Mouse (Mus musculus) myocyte (in vitro differentiated cells): ENCODE data around the gene Gorab. TPM values are rescaled to one million over a fixed set of nuclear protein-coding genes. Genes with fewer than 3 reads are reported as not detected.
A peak's percentile ranks its signal among the peaks of the same experiment; 100 is the strongest.

ENCODE experiments used
- H3K27me3 ChIP-seq: one replicate; pipeline ENCODE4 v1.6.1; 2011; ENCODE audit not compliant: control insufficient read depth, insufficient read depth, insufficient read length
- H3K36me3 ChIP-seq: one replicate; pipeline ENCODE4 v1.6.1; 2011; ENCODE audit not compliant: control insufficient read depth, insufficient read depth
- H3K4me2 ChIP-seq: one replicate; pipeline ENCODE4 v1.6.1; 2011; ENCODE audit warnings: low read depth, control low read depth
- H3K4me3 ChIP-seq: one replicate; pipeline ENCODE4 v1.5.1; 2011; ENCODE audit warnings: mild to moderate bottlenecking, control low read depth, moderate library complexity
- H3K79me2 ChIP-seq: one replicate; pipeline ENCODE4 v1.6.1; 2011; ENCODE audit not compliant: control insufficient read depth, insufficient read depth
- H3ac ChIP-seq: one replicate; pipeline ENCODE4 v1.6.1; 2011; ENCODE audit not compliant: control insufficient read depth, insufficient read length
- CEBPB ChIP-seq: IDR thresholded peaks from 2 replicates; pipeline ENCODE4 v1.6.1; 2011; ENCODE audit warnings: mild to moderate bottlenecking, moderate library complexity; ENCODE audit not compliant: poor library complexity, insufficient read depth, severe bottlenecking
- E2F4 ChIP-seq: IDR thresholded peaks from one replicate; pipeline ENCODE4 v1.6.1; 2011; ENCODE audit warnings: mild to moderate bottlenecking, control low read depth, moderate library complexity; ENCODE audit not compliant: insufficient read depth
- MAX ChIP-seq: IDR thresholded peaks from one replicate; pipeline ENCODE4 v1.6.1; 2011; ENCODE audit warnings: low read depth, mild to moderate bottlenecking, control low read depth
- MYOD1 ChIP-seq, 3 experiments: IDR thresholded peaks; one replicate each; pipeline ENCODE4 v1.6.1; 2011; ENCODE audit warnings: control low read depth in 2 of 3, low read depth in 2 of 3, mild to moderate bottlenecking in 2 of 3, moderate library complexity in 1 of 3; ENCODE audit not compliant: insufficient read length in 2 of 3, control insufficient read depth in 1 of 3
- MYOG ChIP-seq, 3 experiments: IDR thresholded peaks; one replicate each; pipeline ENCODE4 v1.6.1; 2011; ENCODE audit warnings: control low read depth in 2 of 3, low read depth in 2 of 3, mild to moderate bottlenecking in 2 of 3; ENCODE audit not compliant: insufficient read length in 2 of 3, control insufficient read depth in 1 of 3, insufficient read depth in 1 of 3
- POLR2A ChIP-seq: IDR thresholded peaks from one replicate; pipeline ENCODE4 v1.6.1; 2011; ENCODE audit warnings: low read depth, mild to moderate bottlenecking, control low read depth, moderate library complexity; ENCODE audit not compliant: insufficient read length
- POLR2AphosphoS2 ChIP-seq: IDR thresholded peaks from one replicate; pipeline ENCODE4 v1.6.1; 2011; ENCODE audit warnings: low read depth, control low read depth; ENCODE audit not compliant: insufficient read length
- REST ChIP-seq: IDR thresholded peaks from one replicate; pipeline ENCODE4 v1.6.1; 2011; ENCODE audit warnings: mild to moderate bottlenecking, control low read depth, moderate library complexity; ENCODE audit not compliant: insufficient read depth, insufficient read length
- SRF ChIP-seq: IDR thresholded peaks from one replicate; pipeline ENCODE4 v1.6.1; 2011; ENCODE audit warnings: low read depth; ENCODE audit not compliant: control insufficient read depth, insufficient read length
- TCF12 ChIP-seq: IDR thresholded peaks from one replicate; pipeline ENCODE4 v1.6.1; 2011; ENCODE audit warnings: mild to moderate bottlenecking, control low read depth; ENCODE audit not compliant: poor library complexity, insufficient read depth, severe bottlenecking
- TCF3 ChIP-seq: IDR thresholded peaks from one replicate; pipeline ENCODE4 v1.6.1; 2011; ENCODE audit warnings: low read depth, control low read depth; ENCODE audit not compliant: insufficient read length
- USF1 ChIP-seq: IDR thresholded peaks from one replicate; pipeline ENCODE4 v1.6.1; 2011; ENCODE audit warnings: low read depth, mild to moderate bottlenecking, control low read depth, moderate library complexity
- polyA plus RNA-seq: library from polyadenylated mRNA; unstranded; fragments of >200 nt; fragmentation: generic; extraction: Trizol; gene quantifications from one replicate; pipeline ENCODE4 v1.2.1, GENCODE M21; 2012; ENCODE audit warnings: missing spikeins

Gorab gene
- polyA plus RNA-seq, 1 experiment: 2.9 TPM

DNA sequence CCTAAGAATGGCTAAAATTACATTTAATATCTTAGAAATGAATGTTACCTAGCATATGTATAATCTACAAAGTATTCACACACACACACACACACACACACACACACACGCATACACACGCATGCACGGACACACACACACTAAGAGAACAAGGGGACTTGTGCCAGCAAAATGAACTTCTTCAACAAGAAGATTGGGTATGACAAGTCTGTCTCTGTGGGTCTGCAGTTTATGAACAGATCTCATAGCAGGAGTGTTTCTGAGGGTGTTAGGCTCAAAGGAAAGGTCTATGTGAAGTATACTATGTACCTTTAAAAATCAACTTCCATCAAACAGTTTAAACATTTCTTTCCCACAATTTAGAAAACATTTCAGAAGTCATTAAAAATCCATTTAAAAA lies 43.9 kb downstream of the Gorab start:
- no peaks in the 10 kb centered on the region for H3K36me3 ChIP-seq
- H3K4me2 ChIP-seq: no peak overlapping the region
- H3K27me3 ChIP-seq: no peaks in the 10 kb centered on the region
- TF ChIP-seq USF1: no peak
- TF ChIP-seq POLR2AphosphoS2: no peak
- H3K4me3 ChIP-seq: no peak overlapping the region
- no peaks in the 10 kb centered on the region for H3K79me2 ChIP-seq
- H3ac ChIP-seq: no peak overlapping the region

DNA sequence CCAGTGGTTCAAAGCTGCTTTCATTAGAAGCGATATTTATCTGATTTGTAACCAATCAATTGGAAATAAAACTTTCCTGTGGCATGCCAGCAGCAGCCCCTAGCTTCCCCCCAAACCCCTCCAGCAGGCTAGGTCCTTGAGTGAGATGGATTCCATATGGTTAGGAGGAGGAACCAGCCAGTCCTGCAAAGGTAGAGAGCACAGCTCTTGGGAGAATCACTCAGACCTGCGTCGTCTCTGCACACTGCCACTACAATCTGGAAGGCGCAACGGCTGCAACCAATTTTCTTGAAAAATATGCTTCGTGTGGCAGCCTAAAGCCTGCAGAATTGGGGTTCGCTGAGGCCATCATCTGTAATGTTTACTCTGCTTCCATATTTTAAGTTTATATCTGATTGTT lies 45.3 kb downstream of the Gorab start:
- Histone ChIP-seq H3K4me2 (no peak overlapping the region), H3K4me3 (no peak overlapping the region), H3K27me3 (no peaks in the 10 kb centered on the region), H3K79me2 (no peaks in the 10 kb centered on the region), H3K36me3 (no peaks in the 10 kb centered on the region), H3ac (no peak overlapping the region)
- TF ChIP-seq POLR2AphosphoS2 (no peak), SRF (no peak), USF1 (no peak), TCF3 (no peak), MYOG (IDR thresholded peaks at IDR 0.05; ENCODE audit: control insufficient read depth in 1 of 3, insufficient read depth in 1 of 3, insufficient read length in 2 of 3, low read depth in 2 of 3) (no peak), POLR2A (no peak), TCF12 (no peak), E2F4 (no peak), MAX (no peak), REST (no peak), CEBPB (no peak), MYOD1 (IDR thresholded peaks at IDR 0.05; ENCODE audit: control insufficient read depth in 1 of 3, insufficient read length in 2 of 3, low read depth in 2 of 3) (no peak)

DNA sequence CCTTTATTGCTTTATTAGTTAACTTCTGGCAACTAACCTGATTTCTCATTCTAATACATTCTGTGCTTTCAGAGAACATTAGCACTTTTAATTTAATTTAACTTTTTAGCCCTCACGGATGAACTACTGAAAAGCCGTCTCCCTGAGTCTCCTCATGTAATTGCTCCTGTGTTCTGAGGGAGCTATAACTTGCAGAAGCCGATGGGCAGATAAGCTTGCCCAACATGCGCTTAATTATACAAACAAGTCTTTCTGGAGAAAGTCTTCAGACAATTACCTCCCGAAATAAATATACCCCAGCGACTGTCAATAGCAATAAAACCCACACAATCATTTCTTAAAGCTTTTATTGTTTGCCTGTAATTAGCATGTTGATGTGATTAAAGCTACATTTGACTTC lies 45.7 kb downstream of the Gorab start:
- H3ac ChIP-seq: no peak overlapping the region
- no peak overlapping the region for H3K4me3 ChIP-seq
- H3K4me2 ChIP-seq: no peak overlapping the region
- no peaks in the 10 kb centered on the region for H3K36me3 ChIP-seq
- TF ChIP-seq E2F4 (no peak), SRF (no peak), POLR2A (no peak), MAX (no peak), MYOD1 (IDR thresholded peaks at IDR 0.05; ENCODE audit: control insufficient read depth in 1 of 3, insufficient read length in 2 of 3, low read depth in 2 of 3) (no peak), POLR2AphosphoS2 (no peak), MYOG (IDR thresholded peaks at IDR 0.05; ENCODE audit: control insufficient read depth in 1 of 3, insufficient read depth in 1 of 3, insufficient read length in 2 of 3, low read depth in 2 of 3) (no peak), USF1 (no peak), TCF3 (no peak), TCF12 (no peak), REST (no peak), CEBPB (no peak)
- no peaks in the 10 kb centered on the region for H3K27me3 ChIP-seq
- no peaks in the 10 kb centered on the region for H3K79me2 ChIP-seq

DNA sequence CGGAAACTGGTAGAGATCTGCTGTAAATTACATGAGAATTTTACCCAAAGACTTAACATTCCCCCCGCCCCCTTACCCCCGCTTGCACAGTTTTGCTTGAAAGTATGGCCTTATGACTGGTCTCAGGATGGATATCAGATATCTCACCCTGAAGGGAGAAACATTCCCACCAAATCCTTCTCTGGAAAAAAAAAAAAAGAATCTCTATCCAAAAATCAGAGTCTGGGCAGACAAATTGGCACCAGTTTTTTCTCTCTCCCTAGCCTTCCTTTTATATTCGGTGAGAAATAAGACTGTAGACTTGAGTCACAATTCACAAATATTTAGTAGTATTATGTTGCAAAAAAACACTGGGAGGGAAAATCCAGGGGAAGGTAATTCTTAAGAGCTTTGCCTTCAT lies 47.3 kb downstream of the Gorab start:
- Histone ChIP-seq H3K4me3 (no peak overlapping the region), H3K27me3 (no peaks in the 10 kb centered on the region), H3K36me3 (no peaks in the 10 kb centered on the region), H3K79me2 (no peaks in the 10 kb centered on the region), H3ac (no peak overlapping the region), H3K4me2 (peak overlapping the region; percentile 8)
- no peak for TF ChIP-seq MYOD1 (IDR thresholded peaks at IDR 0.05; ENCODE audit: control insufficient read depth in 1 of 3, insufficient read length in 2 of 3, low read depth in 2 of 3)
- TF ChIP-seq TCF3: no peak
- no peak for TF ChIP-seq REST
- no peak for TF ChIP-seq MYOG (IDR thresholded peaks at IDR 0.05; ENCODE audit: control insufficient read depth in 1 of 3, insufficient read depth in 1 of 3, insufficient read length in 2 of 3, low read depth in 2 of 3)
- no peak for TF ChIP-seq POLR2AphosphoS2
- TF ChIP-seq SRF: no peak
- TF ChIP-seq MAX: no peak
- no peak for TF ChIP-seq POLR2A
- no peak for TF ChIP-seq CEBPB
- TF ChIP-seq E2F4: no peak
- no peak for TF ChIP-seq USF1
- no peak for TF ChIP-seq TCF12

DNA sequence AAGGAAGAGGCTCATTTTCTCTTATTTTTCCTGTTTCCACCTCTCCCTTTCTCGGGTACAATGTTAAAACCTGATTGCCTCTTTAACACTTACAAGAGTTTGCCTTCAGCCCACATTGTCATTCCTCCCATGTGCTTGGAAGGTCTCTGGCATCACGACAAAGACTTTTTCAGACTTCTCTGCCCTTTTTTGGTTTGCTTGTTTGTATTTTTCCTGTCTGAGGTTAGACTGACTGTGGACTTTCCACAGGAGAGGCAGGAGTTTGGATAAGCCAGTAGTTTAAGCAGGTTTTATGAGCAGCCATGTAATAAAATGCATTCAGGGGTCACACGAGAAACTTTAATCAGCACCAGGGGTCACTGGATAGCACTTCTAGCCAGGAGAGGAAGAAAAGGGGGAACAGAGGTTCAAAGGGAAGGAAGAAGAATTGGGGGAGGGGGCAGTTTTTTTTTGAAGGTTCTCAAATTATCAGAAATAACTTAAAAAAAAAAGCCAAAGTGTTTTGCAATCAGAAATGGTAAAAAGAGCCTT lies 47.8 kb downstream of the Gorab start:
- Histone ChIP-seq H3ac (no peak overlapping the region), H3K4me2 (peak overlapping the region; percentile 8), H3K36me3 (no peaks in the 10 kb centered on the region), H3K27me3 (no peaks in the 10 kb centered on the region), H3K4me3 (no peak overlapping the region), H3K79me2 (no peaks in the 10 kb centered on the region)
- TF ChIP-seq TCF3 (no peak), POLR2AphosphoS2 (no peak), MYOD1 (IDR thresholded peaks at IDR 0.05; ENCODE audit: control insufficient read depth in 1 of 3, insufficient read length in 2 of 3, low read depth in 2 of 3) (no peak), TCF12 (no peak), POLR2A (no peak), USF1 (no peak), MYOG (IDR thresholded peaks at IDR 0.05; ENCODE audit: control insufficient read depth in 1 of 3, insufficient read depth in 1 of 3, insufficient read length in 2 of 3, low read depth in 2 of 3) (no peak), CEBPB (no peak), SRF (no peak), E2F4 (no peak), REST (no peak), MAX (no peak)
